Mouse (Mus musculus): ENCODE measurements around the gene Camta1.

The Camta1 gene

GRCm38 (mm10) chr4:151510417-151510816, 351.3 kb downstream of the Camta1 start:
- DNase-seq, result no peak

- no peak for DNase-seq
These were observed 355.0 kb downstream of the Camta1 start for GRCm38 (mm10) chr4:151506701-151507100.

- no peak for DNase-seq
These were observed 363.0 kb downstream of the Camta1 start for GRCm38 (mm10) chr4:151498481-151499276.

- DNase-seq, result no peak
These were observed 365.1 kb downstream of the Camta1 start for GRCm38 (mm10) chr4:151496581-151496980.

GRCm38 (mm10) chr4:151495276-151495882, 366.3 kb downstream of the Camta1 start:
- no peak for DNase-seq

- DNase-seq, result no peak
These were observed 368.9 kb downstream of the Camta1 start for GRCm38 (mm10) chr4:151492786-151493185.

- DNase-seq, result no peak
These were observed 377.7 kb downstream of the Camta1 start for GRCm38 (mm10) chr4:151483977-151484313.

- peak; percentile 78 for DNase-seq
These were observed 378.2 kb downstream of the Camta1 start for GRCm38 (mm10) chr4:151483299-151483976.

- no peak for DNase-seq
These were observed 380.7 kb downstream of the Camta1 start for GRCm38 (mm10) chr4:151480928-151481327.

GRCm38 (mm10) chr4:151477950-151478349, 383.7 kb downstream of the Camta1 start:
- DNase-seq, result no peak

- DNase-seq, result no peak
These were observed 386.7 kb downstream of the Camta1 start for GRCm38 (mm10) chr4:151474895-151475470.

GRCm38 (mm10) chr4:151471886-151472285, 389.8 kb downstream of the Camta1 start:
- DNase-seq, result no peak

GRCm38 (mm10) chr4:151468381-151468780, 393.3 kb downstream of the Camta1 start:
- DNase-seq, result no peak

GRCm38 (mm10) chr4:151458686-151459085, 403.0 kb downstream of the Camta1 start:
- no peak for DNase-seq

- DNase-seq, result no peak
These were observed 407.1 kb downstream of the Camta1 start for GRCm38 (mm10) chr4:151454611-151455010.

- no peak for DNase-seq
These were observed 407.6 kb downstream of the Camta1 start for GRCm38 (mm10) chr4:151454065-151454464.

GRCm38 (mm10) chr4:151451885-151452284, 409.8 kb downstream of the Camta1 start:
- no peak for DNase-seq

- no peak for DNase-seq
These were observed 411.7 kb downstream of the Camta1 start for GRCm38 (mm10) chr4:151449981-151450380.

GRCm38 (mm10) chr4:151448341-151448740, 413.3 kb downstream of the Camta1 start:
- no peak for DNase-seq

- no peak for DNase-seq
These were observed 417.0 kb downstream of the Camta1 start for GRCm38 (mm10) chr4:151444665-151445064.

- DNase-seq, result no peak
These were observed 423.1 kb downstream of the Camta1 start for GRCm38 (mm10) chr4:151438561-151438960.

- DNase-seq, result no peak
These were observed 423.8 kb downstream of the Camta1 start for GRCm38 (mm10) chr4:151437859-151438258.

GRCm38 (mm10) chr4:151425133-151425532, 436.5 kb downstream of the Camta1 start:
- no peak for DNase-seq

- DNase-seq, result no peak
These were observed 438.8 kb downstream of the Camta1 start for GRCm38 (mm10) chr4:151422922-151423321.
